In the genomic region with DNA sequence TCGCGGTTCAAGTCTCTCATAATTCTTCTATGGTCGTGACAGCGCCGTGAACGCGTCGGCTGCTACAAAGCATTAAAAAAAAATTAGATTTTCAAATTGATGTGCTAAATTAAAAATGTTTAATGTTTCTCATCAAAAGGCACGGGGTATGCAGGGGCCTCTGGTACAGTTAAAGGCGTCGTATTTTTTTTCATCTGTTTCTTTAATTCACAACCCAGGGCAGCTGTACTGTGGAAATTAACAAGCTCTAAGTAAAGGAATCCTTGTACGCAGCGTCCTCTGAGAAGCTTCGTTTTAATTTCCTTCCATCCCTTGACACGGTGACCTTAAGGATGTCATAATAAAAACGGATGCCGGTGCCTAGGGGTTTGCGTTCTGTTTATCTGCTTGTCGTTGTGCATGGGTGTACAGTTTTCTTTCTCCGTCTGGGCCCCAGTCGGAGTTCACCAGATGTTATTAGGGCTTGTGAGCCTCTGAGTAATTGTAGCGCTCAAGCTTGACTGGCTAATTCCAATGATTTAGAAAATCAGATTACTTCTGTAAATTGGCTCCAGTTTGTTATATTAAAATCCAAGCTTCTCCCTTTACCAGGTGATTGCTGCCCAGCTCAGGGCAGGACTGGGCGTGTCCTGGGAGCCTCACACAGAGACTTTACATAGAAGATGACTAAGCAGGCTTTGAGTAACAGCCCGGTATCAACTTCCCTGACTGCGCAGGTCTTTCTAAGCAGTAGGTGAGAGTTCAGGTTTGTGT, we compare ENCODE assay signal across 14 mouse cellular contexts.
DNase-seq lines count a peak whose midpoint lies in the region; ATAC-seq and TF ChIP-seq lines count a peak whose summit lies in the region.
"Had no signal": no experiment of that assay in that cellular context is flagged by ENCODE, and none has a peak within 500 bp of the region (broad histone marks: within the 10 kb centered on the region; RNA-seq: fewer than 3 reads in every experiment).

No protein-coding gene starts in this region.

- WGBS in hindbrain, embryonic 15.5 days: 48% methylated on average over 25 of the region's 25 CpGs
- 30% methylated on average over 25 of the region's 25 CpGs for WGBS in limb, embryonic 15.5 days
- WGBS in stomach, embryonic 16.5 days: 71% methylated on average over 25 of the region's 25 CpGs

- no peak overlapping the region for H3K27ac ChIP-seq in testis, adult 2 months (ENCODE audit: control insufficient read depth, insufficient read depth, low read depth, low read length)
- H3K27ac ChIP-seq in hindbrain, embryonic 15.5 days (replicated peaks): peak overlapping the region; percentile 50; the same call in 1 of the 2 replicates
- H3K27ac ChIP-seq in limb, embryonic 15.5 days: no peak overlapping the region
- no peak overlapping the region for H3K27ac ChIP-seq in stomach, embryonic 16.5 days (ENCODE audit: low read length)
- H3K27ac ChIP-seq: gastrocnemius, adult 2 months; heart, embryonic 13.5 days; liver, embryonic 14.5 days had no signal

- DNase-seq in testis, postnatal 14 days (ENCODE audit: low spot score): no peak
- DNase-seq in thymus, postnatal 14 days: no peak
- DNase-seq in gastrocnemius, adult 8-10 months (ENCODE audit: low spot score in 2 of 2): no peak
- DNase-seq: adrenal gland, postnatal 25 days; cerebellum, adult 11-12 months; gastrocnemius, adult 2 months; kidney, adult 11 months; thymus, adult 2 months had no signal

- H3K4me2 ChIP-seq in hindbrain, embryonic 15.5 days: peak overlapping the region; percentile 39
- H3K4me2 ChIP-seq in limb, embryonic 15.5 days: peak overlapping the region; percentile 24; the same call in 1 of the 2 replicates
- no peak overlapping the region for H3K4me2 ChIP-seq in stomach, embryonic 16.5 days (ENCODE audit: low read depth, low read length)
- H3K4me2 ChIP-seq: heart, embryonic 13.5 days had no signal

- H3K36me3 ChIP-seq in testis, adult 2 months (ENCODE audit: control insufficient read depth, insufficient read depth, low read length): no peaks in the 10 kb centered on the region
- H3K36me3 ChIP-seq in hindbrain, embryonic 15.5 days: no peaks in the 10 kb centered on the region
- H3K36me3 ChIP-seq in limb, embryonic 15.5 days: no peaks in the 10 kb centered on the region
- no peaks in the 10 kb centered on the region for H3K36me3 ChIP-seq in stomach, embryonic 16.5 days (ENCODE audit: control insufficient read depth, insufficient read depth, low read length)
- H3K36me3 ChIP-seq: heart, embryonic 13.5 days had no signal

- H3K4me3 ChIP-seq in testis, adult 2 months (ENCODE audit: control insufficient read depth, low read depth, low read length): peak overlapping the region; percentile 47
- H3K4me3 ChIP-seq in hindbrain, embryonic 15.5 days: no peak overlapping the region
- no peak overlapping the region for H3K4me3 ChIP-seq in limb, embryonic 15.5 days
- no peak overlapping the region for H3K4me3 ChIP-seq in stomach, embryonic 16.5 days (replicated peaks; ENCODE audit: low read length)
- H3K4me3 ChIP-seq: gastrocnemius, adult 2 months; heart, embryonic 13.5 days had no signal

- peaks cover 7% of the 10 kb centered on the region for H3K4me1 ChIP-seq in testis, adult 2 months (ENCODE audit: control insufficient read depth, insufficient read depth, low read length)
- H3K4me1 ChIP-seq in hindbrain, embryonic 15.5 days (replicated peaks): 0 out of 2 replicates have a peak, but pooled peaks cover 3% of the 10 kb centered on the region
- no peaks in the 10 kb centered on the region for H3K4me1 ChIP-seq in limb, embryonic 15.5 days
- H3K4me1 ChIP-seq in stomach, embryonic 16.5 days (ENCODE audit: control insufficient read depth, insufficient read depth, low read length): no peaks in the 10 kb centered on the region

- ATAC-seq in hindbrain, embryonic 15.5 days (ENCODE audit: low FRiP score, low read depth): peak; percentile 69; the same call in 1 of the 2 replicates
- ATAC-seq in limb, embryonic 15.5 days (ENCODE audit: insufficient number of reproducible peaks, low FRiP score, low TSS enrichment, low read depth): no peak
- ATAC-seq in stomach, embryonic 16.5 days (ENCODE audit: insufficient read depth, low FRiP score): peak; percentile 82; the same call in 1 of the 2 replicates

- no peak overlapping the region for H3K9ac ChIP-seq in hindbrain, embryonic 15.5 days
- no peak overlapping the region for H3K9ac ChIP-seq in limb, embryonic 15.5 days
- H3K9ac ChIP-seq in stomach, embryonic 16.5 days (ENCODE audit: low read length): no peak overlapping the region
- H3K9ac ChIP-seq: heart, embryonic 13.5 days; liver, embryonic 14.5 days had no signal

- TF ChIP-seq CTCF in testis, adult 2 months (IDR thresholded peaks at IDR 0.05; ENCODE audit: control insufficient read depth, insufficient read depth, insufficient replicate concordance, low read depth, low read length): no peak

- H3K9me3 ChIP-seq in hindbrain, embryonic 15.5 days: no peaks in the 10 kb centered on the region
- H3K9me3 ChIP-seq in limb, embryonic 15.5 days: no peaks in the 10 kb centered on the region
- no peaks in the 10 kb centered on the region for H3K9me3 ChIP-seq in stomach, embryonic 16.5 days (replicated peaks; ENCODE audit: control insufficient read depth, low read length)
- H3K9me3 ChIP-seq: heart, embryonic 13.5 days had no signal

- no peaks in the 10 kb centered on the region for H3K27me3 ChIP-seq in testis, adult 2 months (ENCODE audit: control insufficient read depth, insufficient read depth, low read length)
- no peaks in the 10 kb centered on the region for H3K27me3 ChIP-seq in hindbrain, embryonic 15.5 days
- no peaks in the 10 kb centered on the region for H3K27me3 ChIP-seq in limb, embryonic 15.5 days
- H3K27me3 ChIP-seq in stomach, embryonic 16.5 days (ENCODE audit: control insufficient read depth, insufficient read depth, low read length): no peaks in the 10 kb centered on the region
- H3K27me3 ChIP-seq: heart, embryonic 13.5 days had no signal

- no peak for TF ChIP-seq POLR2A in testis, adult 2 months (IDR thresholded peaks at IDR 0.05; ENCODE audit: control insufficient read depth, low read depth, low read length)
